29 mouse cellular contexts compared by ENCODE assay signal in the genomic region with DNA sequence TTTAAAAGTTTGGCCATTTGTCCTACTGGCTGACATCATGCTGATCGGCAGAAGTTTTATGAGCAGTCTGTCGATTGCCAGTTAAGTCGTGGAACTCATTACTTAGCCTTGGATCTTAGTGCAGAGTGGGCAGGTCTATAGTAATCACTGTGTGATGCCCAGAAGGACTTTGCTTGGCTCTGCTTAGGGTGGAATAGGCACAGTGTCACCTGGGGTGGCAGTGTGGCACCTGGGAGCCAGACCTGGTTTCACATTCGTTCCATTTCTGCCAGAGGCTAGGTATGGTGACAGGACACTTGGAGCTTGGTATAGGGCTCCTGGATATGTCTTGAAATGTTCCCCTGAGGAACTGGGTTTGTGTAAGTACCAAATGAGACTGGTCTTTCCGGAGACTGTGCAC.
"Had no signal": no experiment of that assay in that cellular context is flagged by ENCODE, and none has a peak within 500 bp of the region (broad histone marks: within the 10 kb centered on the region; RNA-seq: fewer than 3 reads in every experiment).

No protein-coding gene starts in this region.

- H3K9ac ChIP-seq: embryonic facial prominence, embryonic 12.5 days; embryonic facial prominence, embryonic 13.5 days; embryonic facial prominence, embryonic 15.5 days; forebrain, embryonic 12.5 days; forebrain, embryonic 13.5 days; forebrain, embryonic 15.5 days; forebrain, postnatal 0 days had no signal

- ATAC-seq: forebrain, embryonic 13.5 days; forebrain, embryonic 14.5 days; forebrain, embryonic 15.5 days; forebrain, embryonic 16.5 days; forebrain, postnatal 0 days had no signal

- H3K4me2 ChIP-seq: embryonic facial prominence, embryonic 12.5 days; embryonic facial prominence, embryonic 13.5 days; embryonic facial prominence, embryonic 15.5 days; forebrain, embryonic 12.5 days; forebrain, embryonic 13.5 days; forebrain, embryonic 15.5 days had no signal

- H3K27ac ChIP-seq: embryonic facial prominence, embryonic 10.5 days; embryonic facial prominence, embryonic 12.5 days; embryonic facial prominence, embryonic 13.5 days; embryonic facial prominence, embryonic 15.5 days; forebrain, embryonic 10.5 days; forebrain, embryonic 12.5 days; forebrain, embryonic 13.5 days; forebrain, embryonic 15.5 days; gastrocnemius, adult 2 months; heart, adult 2 months had no signal

- H3K36me3 ChIP-seq: embryonic facial prominence, embryonic 10.5 days; embryonic facial prominence, embryonic 12.5 days; embryonic facial prominence, embryonic 13.5 days; embryonic facial prominence, embryonic 15.5 days; forebrain, embryonic 10.5 days; forebrain, embryonic 12.5 days; forebrain, embryonic 15.5 days had no signal

- H3K9me3 ChIP-seq: embryonic facial prominence, embryonic 10.5 days; embryonic facial prominence, embryonic 12.5 days; embryonic facial prominence, embryonic 13.5 days; embryonic facial prominence, embryonic 15.5 days; forebrain, embryonic 10.5 days; forebrain, embryonic 12.5 days; forebrain, embryonic 13.5 days; forebrain, embryonic 15.5 days had no signal

- H3K27me3 ChIP-seq: embryonic facial prominence, embryonic 12.5 days; embryonic facial prominence, embryonic 13.5 days; embryonic facial prominence, embryonic 15.5 days; forebrain, embryonic 12.5 days; forebrain, embryonic 13.5 days; forebrain, embryonic 15.5 days had no signal

- DNase-seq: cerebellum, adult 2 months; cerebellum, adult 8-10 months; cerebellum, adult 9-10 months; cerebellum, adult 9-11 months; cerebellum, postnatal 10 days; cerebellum, postnatal 14 days; cerebellum, postnatal 25 days; cerebellum, postnatal 36 days; embryo, embryonic 11 days; forebrain, postnatal 0 days; gastrocnemius, adult 2 months; gastrocnemius, postnatal 10 days; gastrocnemius, postnatal 14 days; gastrocnemius, postnatal 25 days; gastrocnemius, postnatal 36 days; heart, adult 11 months; heart, adult 18-20 months; heart, adult 2 months had no signal

- H3K4me3 ChIP-seq: embryonic facial prominence, embryonic 10.5 days; embryonic facial prominence, embryonic 12.5 days; embryonic facial prominence, embryonic 13.5 days; embryonic facial prominence, embryonic 15.5 days; erythroblast, embryonic 14.5 days; forebrain, embryonic 10.5 days; forebrain, embryonic 12.5 days; forebrain, embryonic 13.5 days; forebrain, embryonic 15.5 days; gastrocnemius, adult 2 months; heart, adult 2 months had no signal
